Mouse (Mus musculus): ENCODE results near the gene Elovl6. TPM values are rescaled to one million over a fixed set of nuclear protein-coding genes. Genes with fewer than 3 reads are reported as not detected.

The Elovl6 gene
- 12.7 TPM in 2 replicates for polyA plus RNA-seq (2015; fragmentation: Nextera tagmentation; extraction: Ambion mirVana)

DNA sequence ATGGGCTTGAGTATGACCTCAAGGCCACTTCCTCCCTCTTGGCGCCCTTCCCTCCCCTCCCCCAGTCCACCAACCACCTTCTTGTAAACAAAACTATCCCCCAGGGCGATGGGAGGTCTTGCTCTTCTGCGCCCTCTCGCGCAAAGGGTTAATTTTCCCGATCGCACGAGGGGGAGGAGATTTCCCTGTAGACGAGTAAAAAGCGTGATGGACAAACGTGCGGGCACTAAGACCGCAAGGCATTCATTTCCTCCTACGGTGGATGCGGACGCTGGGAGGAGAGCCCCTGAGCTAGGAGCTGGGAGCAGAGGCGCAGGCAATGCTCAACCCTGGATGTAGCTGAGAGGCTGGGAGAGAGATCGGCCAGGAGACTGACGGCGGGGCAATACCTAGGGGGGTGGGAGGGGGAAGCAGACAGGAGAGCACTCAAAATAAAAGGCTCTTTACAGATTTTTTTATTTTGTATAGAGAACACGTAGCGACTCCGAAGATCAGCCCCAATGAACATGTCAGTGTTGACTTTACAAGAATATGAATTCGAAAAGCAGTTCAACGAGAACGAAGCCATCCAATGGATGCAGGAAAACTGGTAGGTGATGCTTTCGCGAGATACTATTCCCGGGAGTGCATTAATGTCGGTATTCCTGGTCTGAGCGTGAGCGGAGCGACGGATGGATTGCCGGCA lies at the start of gene Elovl6:
Elovl6 (plus strand) TSS at position 176 of the 685 bp plus-strand sequence.
- H3K36me3 ChIP-seq: no peaks in the 10 kb centered on the region
- H3K9ac ChIP-seq: peak within 1 kb of the TSS; percentile 99
- peak within 1 kb of the TSS; percentile 96 for H3K27ac ChIP-seq (replicated peaks)
- ATAC-seq (ENCODE audit: extremely low read depth, insufficient number of reproducible peaks, low FRiP score, low TSS enrichment): no peak
- under 1% methylated on average over 35 of the region's 35 CpGs for WGBS
- H3K27me3 ChIP-seq (replicated peaks): no peaks in the 10 kb centered on the region
- peak within 1 kb of the TSS; percentile 93 for H3K4me2 ChIP-seq
- no peaks in the 10 kb centered on the region for H3K9me3 ChIP-seq
- H3K4me3 ChIP-seq: peak within 1 kb of the TSS; percentile 89
- peaks cover 33% of the 10 kb centered on the region for H3K4me1 ChIP-seq

DNA sequence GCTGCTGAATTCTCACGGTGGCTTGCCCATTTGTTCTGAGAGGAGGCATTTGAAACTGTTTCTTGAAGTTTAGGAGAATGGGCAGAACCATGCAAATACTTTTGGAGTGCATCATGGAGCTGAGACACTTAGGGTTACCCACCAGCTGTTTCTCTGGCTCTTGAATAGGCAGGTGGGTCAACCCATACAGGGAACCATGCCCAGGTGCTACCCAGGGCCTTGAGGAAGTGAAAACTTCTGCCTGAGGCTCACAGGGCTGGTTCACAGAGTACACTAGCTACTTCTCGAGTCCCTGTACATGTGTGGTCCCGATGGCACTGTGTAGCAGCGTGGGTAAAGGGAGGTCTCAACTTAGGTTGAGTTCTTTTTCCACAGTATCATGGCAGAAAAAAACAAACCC lies 43.4 kb upstream of the Elovl6 start:
- no peak overlapping the region for H3K9ac ChIP-seq
- H3K27me3 ChIP-seq (replicated peaks): no peaks in the 10 kb centered on the region
- no peaks in the 10 kb centered on the region for H3K36me3 ChIP-seq
- no peaks in the 10 kb centered on the region for H3K9me3 ChIP-seq
- no peaks in the 10 kb centered on the region for H3K4me1 ChIP-seq
- H3K4me3 ChIP-seq: no peak overlapping the region
- no peak for ATAC-seq (ENCODE audit: extremely low read depth, insufficient number of reproducible peaks, low FRiP score, low TSS enrichment)
- no peak overlapping the region for H3K4me2 ChIP-seq
- WGBS: 72% methylated on average over 4 of the region's 4 CpGs
- no peak overlapping the region for H3K27ac ChIP-seq (replicated peaks)

DNA sequence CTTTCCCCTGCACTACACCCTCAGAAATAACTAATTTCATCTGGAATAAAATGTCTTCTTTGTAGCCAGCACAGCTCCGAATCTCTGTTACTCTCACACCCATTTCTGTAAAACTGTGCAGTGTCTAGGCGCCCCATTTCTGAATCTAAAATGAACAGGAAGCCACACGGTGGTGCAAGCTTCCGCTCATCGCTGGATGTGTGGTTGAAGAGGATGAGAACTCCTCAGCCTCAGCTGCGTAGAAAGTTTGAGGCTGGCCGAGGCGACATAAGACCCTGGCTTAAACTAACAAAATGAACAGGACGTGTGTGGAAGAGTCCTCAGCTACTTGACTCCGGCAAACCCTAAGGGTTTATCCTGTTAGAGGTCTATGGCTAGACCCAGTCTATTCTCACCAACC lies 38.0 kb upstream of the Elovl6 start:
- Histone ChIP-seq H3K4me2 (no peak overlapping the region), H3K36me3 (no peaks in the 10 kb centered on the region), H3K9ac (no peak overlapping the region), H3K4me1 (no peaks in the 10 kb centered on the region), H3K9me3 (no peaks in the 10 kb centered on the region), H3K27ac (replicated peaks) (no peak overlapping the region), H3K27me3 (replicated peaks) (no peaks in the 10 kb centered on the region), H3K4me3 (no peak overlapping the region)
- ATAC-seq (ENCODE audit: extremely low read depth, insufficient number of reproducible peaks, low FRiP score, low TSS enrichment): no peak
- WGBS: 84% methylated on average over 10 of the region's 10 CpGs

DNA sequence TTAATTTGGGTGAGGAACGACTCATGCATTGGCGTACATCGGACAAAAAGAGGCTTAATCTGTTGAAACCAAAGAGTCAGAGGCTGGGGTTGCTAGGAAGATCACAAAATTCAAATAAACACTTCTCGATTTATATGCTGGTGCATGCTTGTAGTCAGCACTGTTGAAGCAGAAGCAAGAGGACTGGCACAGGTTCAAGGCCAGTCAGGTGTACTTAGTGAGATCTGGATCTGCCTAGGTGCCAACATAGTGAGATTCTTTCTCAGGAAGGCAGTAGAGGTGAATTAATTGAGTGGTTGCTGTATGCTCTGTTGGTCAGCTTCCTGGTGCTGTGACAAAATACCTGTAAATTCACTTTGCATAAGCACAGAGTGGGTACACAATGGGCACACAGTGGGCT lies 37.4 kb upstream of the Elovl6 start:
- 85% methylated on average over 4 of the region's 4 CpGs for WGBS

DNA sequence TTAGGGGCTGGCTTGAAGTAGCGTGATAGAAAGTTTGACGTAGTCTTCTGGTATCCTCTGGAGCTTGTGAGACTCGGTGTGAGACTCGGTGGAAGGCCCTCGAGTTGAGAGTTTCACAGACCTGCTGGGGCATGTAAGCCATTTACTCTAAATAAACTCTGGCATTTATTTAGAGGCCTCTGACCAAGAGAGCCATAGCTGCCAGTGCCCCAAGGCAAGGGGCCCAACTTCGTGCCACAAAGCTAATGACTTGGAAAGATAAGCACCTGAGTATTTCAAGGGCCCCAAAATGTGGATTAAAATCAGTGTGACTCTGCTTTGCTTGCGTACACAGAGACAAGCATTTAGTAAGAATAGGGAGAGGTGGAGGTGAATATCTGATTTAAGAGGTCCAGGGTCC lies 28.4 kb upstream of the Elovl6 start:
- ATAC-seq (ENCODE audit: extremely low read depth, insufficient number of reproducible peaks, low FRiP score, low TSS enrichment): no peak
- H3K36me3 ChIP-seq: no peaks in the 10 kb centered on the region
- H3K4me2 ChIP-seq: no peak overlapping the region
- 77% methylated on average over 7 of the region's 7 CpGs for WGBS
- H3K4me1 ChIP-seq: no peaks in the 10 kb centered on the region
- H3K9me3 ChIP-seq: no peaks in the 10 kb centered on the region
- H3K27ac ChIP-seq (replicated peaks): no peak overlapping the region
- H3K9ac ChIP-seq: no peak overlapping the region
- H3K27me3 ChIP-seq (replicated peaks): no peaks in the 10 kb centered on the region
- H3K4me3 ChIP-seq: no peak overlapping the region

More for the DNA sequence above, 37.4 kb upstream of the Elovl6 start:
- H3K4me2 ChIP-seq: no peak overlapping the region
- no peak for ATAC-seq (ENCODE audit: extremely low read depth, insufficient number of reproducible peaks, low FRiP score, low TSS enrichment)
- no peaks in the 10 kb centered on the region for H3K27me3 ChIP-seq (replicated peaks)
- H3K9me3 ChIP-seq: no peaks in the 10 kb centered on the region
- no peak overlapping the region for H3K9ac ChIP-seq
- no peaks in the 10 kb centered on the region for H3K4me1 ChIP-seq
- no peaks in the 10 kb centered on the region for H3K36me3 ChIP-seq
- H3K4me3 ChIP-seq: no peak overlapping the region
- no peak overlapping the region for H3K27ac ChIP-seq (replicated peaks)

DNA sequence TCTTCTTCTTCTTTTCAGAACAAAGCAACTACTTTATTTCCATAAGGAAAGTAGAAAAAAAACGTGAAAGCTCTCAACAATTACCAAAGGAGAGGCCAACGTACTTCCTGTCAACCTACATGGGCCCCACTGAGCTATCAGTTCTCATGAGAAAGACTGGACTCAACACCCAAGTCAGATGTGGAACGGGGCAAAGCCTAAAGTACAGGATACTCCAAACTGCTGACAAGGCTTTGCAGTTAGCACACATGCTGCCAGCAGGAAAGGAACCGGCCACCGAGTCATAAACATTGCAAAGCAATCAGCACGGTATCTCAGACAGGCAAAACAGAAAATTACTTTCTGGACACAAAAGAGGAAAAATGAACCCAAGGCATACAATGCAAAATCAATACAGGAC lies 27.2 kb upstream of the Elovl6 start:
- no peaks in the 10 kb centered on the region for H3K36me3 ChIP-seq
- H3K4me1 ChIP-seq: no peaks in the 10 kb centered on the region
- no peak overlapping the region for H3K27ac ChIP-seq (replicated peaks)
- H3K9me3 ChIP-seq: no peaks in the 10 kb centered on the region
- H3K27me3 ChIP-seq (replicated peaks): no peaks in the 10 kb centered on the region
- H3K4me2 ChIP-seq: no peak overlapping the region
- H3K9ac ChIP-seq: no peak overlapping the region
- no peak for ATAC-seq (ENCODE audit: extremely low read depth, insufficient number of reproducible peaks, low FRiP score, low TSS enrichment)
- 43% methylated on average over 6 of the region's 6 CpGs for WGBS
- H3K4me3 ChIP-seq: no peak overlapping the region

DNA sequence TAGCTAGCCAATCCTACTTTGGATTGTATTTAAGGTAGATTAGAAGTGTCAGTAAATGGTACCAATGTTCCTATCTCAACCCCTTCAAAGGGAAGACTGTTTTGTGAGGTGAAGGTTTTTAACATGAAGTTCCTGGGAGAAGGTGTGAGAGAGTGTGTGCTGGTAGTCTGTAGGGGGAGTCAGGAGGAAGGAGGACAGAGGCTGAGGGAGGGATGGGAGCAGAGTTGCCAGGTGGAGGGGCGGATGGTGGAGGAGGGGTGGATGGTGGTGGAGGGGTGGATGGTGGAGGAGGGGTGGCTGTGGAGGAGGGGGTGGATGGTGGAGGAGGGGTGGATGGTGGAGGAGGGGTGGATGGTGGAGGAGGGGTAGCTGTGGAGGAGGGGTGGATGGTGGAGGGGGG lies 24.4 kb upstream of the Elovl6 start:
- Histone ChIP-seq H3K9me3 (no peaks in the 10 kb centered on the region), H3K4me3 (no peak overlapping the region), H3K27ac (replicated peaks) (no peak overlapping the region), H3K9ac (no peak overlapping the region), H3K4me1 (no peaks in the 10 kb centered on the region), H3K36me3 (no peaks in the 10 kb centered on the region), H3K4me2 (no peak overlapping the region), H3K27me3 (replicated peaks) (no peaks in the 10 kb centered on the region)
- no peak for ATAC-seq (ENCODE audit: extremely low read depth, insufficient number of reproducible peaks, low FRiP score, low TSS enrichment)
- 70% methylated on average over 1 of the region's 1 CpGs for WGBS

DNA sequence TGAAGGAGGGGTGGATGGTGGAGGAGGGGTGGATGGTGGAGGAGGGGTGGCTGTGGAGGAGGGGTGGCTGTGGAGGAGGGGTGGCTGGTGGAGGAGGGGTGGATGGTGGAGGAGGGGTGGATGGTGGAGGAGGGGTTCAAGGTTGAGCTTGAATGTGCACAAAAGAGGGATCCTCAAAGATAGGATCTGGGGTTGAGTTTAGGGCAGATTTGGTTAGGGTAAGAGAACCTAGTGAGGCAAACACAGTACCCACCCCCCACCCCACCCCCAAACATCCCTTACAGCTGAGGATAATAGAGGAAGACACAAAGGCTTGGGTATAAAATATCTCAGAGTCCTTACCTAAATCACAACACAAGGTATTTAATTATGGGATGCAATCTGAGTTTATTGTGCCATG lies 23.6 kb upstream of the Elovl6 start:
- Histone ChIP-seq H3K27ac (replicated peaks) (no peak overlapping the region), H3K9me3 (no peaks in the 10 kb centered on the region), H3K4me2 (no peak overlapping the region), H3K27me3 (replicated peaks) (no peaks in the 10 kb centered on the region), H3K4me1 (no peaks in the 10 kb centered on the region), H3K9ac (no peak overlapping the region), H3K4me3 (no peak overlapping the region), H3K36me3 (no peaks in the 10 kb centered on the region)
- no peak for ATAC-seq (ENCODE audit: extremely low read depth, insufficient number of reproducible peaks, low FRiP score, low TSS enrichment)

DNA sequence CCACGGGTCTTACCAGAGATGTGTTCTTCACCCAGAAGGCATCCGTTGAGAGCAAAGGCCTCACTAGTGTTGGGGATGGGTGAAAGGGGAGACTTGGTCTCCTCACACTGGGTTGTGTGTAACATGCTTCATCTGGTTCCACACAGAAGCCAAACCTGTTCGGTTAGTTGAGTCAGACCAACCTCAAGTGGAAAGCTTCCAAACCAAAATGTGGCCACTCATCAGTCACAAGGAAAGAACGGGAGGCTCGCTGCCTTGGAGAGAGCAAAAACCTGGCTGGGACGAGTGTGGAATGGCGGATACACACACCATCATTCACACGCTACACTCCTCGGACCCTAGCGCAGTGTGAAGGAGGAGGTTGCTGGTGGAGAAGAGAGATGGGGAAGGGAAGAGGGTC lies 22.4 kb upstream of the Elovl6 start:
- Histone ChIP-seq H3K36me3 (no peaks in the 10 kb centered on the region), H3K4me1 (no peaks in the 10 kb centered on the region), H3K9ac (no peak overlapping the region), H3K9me3 (no peaks in the 10 kb centered on the region), H3K4me2 (no peak overlapping the region), H3K4me3 (no peak overlapping the region), H3K27me3 (replicated peaks) (no peaks in the 10 kb centered on the region), H3K27ac (replicated peaks) (no peak overlapping the region)
- no peak for ATAC-seq (ENCODE audit: extremely low read depth, insufficient number of reproducible peaks, low FRiP score, low TSS enrichment)
- 76% methylated on average over 10 of the region's 10 CpGs for WGBS

DNA sequence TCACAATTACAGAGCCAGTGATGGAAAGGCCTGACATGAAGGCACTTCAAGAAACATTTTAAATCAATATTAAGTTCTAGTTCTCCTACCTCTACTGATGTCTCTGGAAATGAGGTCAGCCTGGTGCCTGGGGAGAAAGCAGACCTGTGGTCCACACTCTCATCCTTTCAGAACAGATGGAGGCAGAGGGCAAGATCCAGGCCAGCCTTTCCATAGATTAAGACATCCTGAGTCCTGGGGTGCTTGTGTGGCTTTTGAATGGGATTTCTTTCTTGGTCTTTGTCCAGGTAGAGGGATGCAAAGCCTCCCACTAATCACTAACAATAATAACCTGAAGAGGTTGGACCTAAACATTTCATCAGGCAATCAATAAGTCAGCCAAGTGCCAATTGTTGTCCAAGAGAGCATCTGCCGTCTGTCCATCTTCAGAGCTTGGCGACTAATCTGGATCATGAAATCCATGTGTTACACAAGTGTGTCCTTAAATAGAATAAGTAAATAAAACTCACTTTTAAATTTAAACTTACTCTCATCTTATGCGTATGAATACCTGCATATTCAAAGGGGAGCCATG lies 16.2 kb upstream of the Elovl6 start:
- no peaks in the 10 kb centered on the region for H3K9me3 ChIP-seq
- no peak overlapping the region for H3K27ac ChIP-seq (replicated peaks)
- no peak overlapping the region for H3K4me2 ChIP-seq
- WGBS: 85% methylated on average over 3 of the region's 3 CpGs
- ATAC-seq (ENCODE audit: extremely low read depth, insufficient number of reproducible peaks, low FRiP score, low TSS enrichment): no peak
- H3K36me3 ChIP-seq: no peaks in the 10 kb centered on the region
- no peaks in the 10 kb centered on the region for H3K4me1 ChIP-seq
- H3K27me3 ChIP-seq (replicated peaks): no peaks in the 10 kb centered on the region
- no peak overlapping the region for H3K9ac ChIP-seq
- H3K4me3 ChIP-seq: no peak overlapping the region

DNA sequence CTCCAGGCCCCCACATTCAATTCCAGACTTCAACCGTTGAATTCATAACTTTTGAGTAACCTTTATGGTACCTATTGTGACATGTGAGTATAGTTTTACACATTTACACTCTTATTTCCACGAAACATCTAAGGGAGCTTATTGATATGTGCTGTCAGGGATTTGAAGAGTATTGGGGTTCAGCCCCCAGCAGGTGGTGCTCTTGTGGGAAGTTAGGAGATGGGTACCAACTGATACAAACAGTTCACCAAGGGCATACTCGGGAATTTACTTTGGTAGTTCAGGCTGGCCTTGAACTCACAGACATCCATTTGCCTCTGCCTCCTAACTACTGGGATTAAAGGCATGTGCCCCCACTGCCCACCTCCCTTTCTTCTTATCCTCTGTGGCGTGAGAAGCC lies 11.7 kb upstream of the Elovl6 start:
- Histone ChIP-seq H3K36me3 (no peaks in the 10 kb centered on the region), H3K27ac (replicated peaks) (no peak overlapping the region), H3K9ac (no peak overlapping the region), H3K4me1 (no peaks in the 10 kb centered on the region), H3K27me3 (replicated peaks) (no peaks in the 10 kb centered on the region), H3K9me3 (no peaks in the 10 kb centered on the region), H3K4me2 (no peak overlapping the region), H3K4me3 (no peak overlapping the region)
- no peak for ATAC-seq (ENCODE audit: extremely low read depth, insufficient number of reproducible peaks, low FRiP score, low TSS enrichment)
- 70% methylated on average over 4 of the region's 4 CpGs for WGBS

DNA sequence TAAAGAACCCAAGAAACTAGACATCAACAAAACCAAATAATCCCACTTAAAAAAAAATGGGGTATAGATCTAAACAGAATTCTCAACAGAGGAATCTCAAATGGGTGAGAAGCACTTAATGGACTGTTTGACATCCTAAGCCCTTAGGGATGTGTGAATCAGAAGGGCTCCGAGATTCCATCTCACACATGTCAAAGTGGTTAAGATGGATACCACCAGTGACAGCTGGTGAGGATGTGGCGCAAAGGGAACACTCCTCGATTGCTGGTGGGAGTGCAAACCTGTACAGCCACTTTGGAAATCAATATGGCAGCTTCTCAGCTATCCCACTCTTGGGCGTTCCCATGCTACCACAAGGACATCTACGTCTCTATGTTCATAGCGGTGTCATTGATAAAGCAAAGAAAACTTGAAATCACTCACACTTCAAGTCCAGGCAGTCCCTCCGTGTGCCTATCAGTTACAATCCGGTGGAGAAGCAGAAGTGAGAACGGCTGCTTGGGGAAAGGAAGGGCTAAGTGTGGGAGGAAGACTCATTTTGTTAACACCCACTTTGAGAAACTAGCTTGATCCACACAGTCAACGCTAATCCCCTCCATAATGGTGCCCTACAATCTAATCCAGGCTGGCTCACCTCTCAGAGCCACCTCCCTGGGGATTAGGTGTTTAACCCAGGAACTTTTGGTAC lies 8.6 kb upstream of the Elovl6 start:
- 65% methylated on average over 10 of the region's 10 CpGs for WGBS
- Histone ChIP-seq H3K9me3 (no peaks in the 10 kb centered on the region), H3K4me2 (no peak overlapping the region), H3K27ac (replicated peaks) (no peak overlapping the region), H3K4me1 (no peaks in the 10 kb centered on the region), H3K27me3 (replicated peaks) (no peaks in the 10 kb centered on the region), H3K9ac (no peak overlapping the region), H3K4me3 (no peak overlapping the region), H3K36me3 (no peaks in the 10 kb centered on the region)
- ATAC-seq (ENCODE audit: extremely low read depth, insufficient number of reproducible peaks, low FRiP score, low TSS enrichment): no peak
